Mouse (Mus musculus) thymus, adult 2 months (tissue): ENCODE results near the gene Vmn1r87.

ENCODE experiments used
- CTCF ChIP-seq: fragments of 200-500 bp; IDR thresholded peaks from 2 replicates; pipeline ENCODE4 v1.5.1; 2012; ENCODE audit warnings: mild to moderate bottlenecking, control low read depth, low read length, moderate library complexity, borderline replicate concordance; ENCODE audit not compliant: control insufficient read depth, poor library complexity, insufficient read depth; ENCODE audit errors: extremely low read depth
- POLR2A ChIP-seq: fragments of 200-500 bp; IDR thresholded peaks from 2 replicates; pipeline ENCODE4 v1.6.1; 2012; ENCODE audit warnings: mild to moderate bottlenecking, low read length, control low read depth, moderate library complexity; ENCODE audit not compliant: control insufficient read depth, poor library complexity, insufficient read depth; ENCODE audit errors: extremely low read depth

DNA sequence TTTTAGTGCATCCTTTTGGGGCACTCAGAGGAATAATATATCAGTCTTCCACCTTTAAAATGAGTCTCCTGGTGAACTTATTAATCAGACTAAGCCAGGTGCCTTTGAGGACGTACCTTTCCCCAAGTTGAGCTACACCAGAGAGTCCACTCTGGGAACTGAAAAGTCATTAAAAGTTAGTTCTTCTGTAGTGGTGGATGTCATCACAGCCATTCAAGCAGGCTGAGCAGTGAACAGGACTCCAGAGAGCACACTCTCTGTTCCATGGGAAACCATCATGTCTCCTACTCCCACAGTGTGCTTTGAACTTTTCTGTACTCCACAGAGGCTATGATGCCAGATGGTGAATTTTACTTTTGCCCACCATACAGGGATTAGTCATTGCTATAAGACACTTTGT is at the start of gene Vmn1r87:
- TF ChIP-seq CTCF (no peak), POLR2A (no peak)
